Mouse (Mus musculus) frontal cortex, postnatal 14 days (tissue): ENCODE data around the gene Lsm7.

Experiments used
- DNase-seq, 2 experiments: peaks; one replicate each; pipeline ENCODE4 v3.0.0; 2022; ENCODE audit warnings: low spot score in 2 of 2

Gene Lsm7

DNA sequence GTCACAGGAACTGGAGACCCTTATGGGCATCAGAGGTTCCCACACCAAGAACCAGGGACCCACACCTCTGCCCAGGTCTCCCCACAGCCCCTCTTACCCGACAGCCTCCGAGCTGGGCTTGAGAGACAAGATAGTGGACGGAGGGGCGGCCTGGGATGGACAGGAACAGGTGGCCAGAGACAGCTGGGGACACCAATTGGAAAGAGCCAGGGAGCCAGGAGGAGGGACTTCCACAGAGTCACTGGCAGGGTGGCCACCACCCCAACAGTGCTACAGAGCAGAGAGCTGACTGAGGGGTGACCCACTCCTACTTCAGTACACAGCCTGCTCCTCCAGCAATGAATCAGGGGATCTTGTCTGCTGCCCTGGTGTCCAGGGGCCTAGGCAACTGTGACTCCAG lies 41.6 kb downstream of the Lsm7 start, which contains the start of gene Jsrp1:
TSS of gene Jsrp1 (minus strand) at position 133 of the 400 bp plus-strand sequence.
- DNase-seq = no peak

DNA sequence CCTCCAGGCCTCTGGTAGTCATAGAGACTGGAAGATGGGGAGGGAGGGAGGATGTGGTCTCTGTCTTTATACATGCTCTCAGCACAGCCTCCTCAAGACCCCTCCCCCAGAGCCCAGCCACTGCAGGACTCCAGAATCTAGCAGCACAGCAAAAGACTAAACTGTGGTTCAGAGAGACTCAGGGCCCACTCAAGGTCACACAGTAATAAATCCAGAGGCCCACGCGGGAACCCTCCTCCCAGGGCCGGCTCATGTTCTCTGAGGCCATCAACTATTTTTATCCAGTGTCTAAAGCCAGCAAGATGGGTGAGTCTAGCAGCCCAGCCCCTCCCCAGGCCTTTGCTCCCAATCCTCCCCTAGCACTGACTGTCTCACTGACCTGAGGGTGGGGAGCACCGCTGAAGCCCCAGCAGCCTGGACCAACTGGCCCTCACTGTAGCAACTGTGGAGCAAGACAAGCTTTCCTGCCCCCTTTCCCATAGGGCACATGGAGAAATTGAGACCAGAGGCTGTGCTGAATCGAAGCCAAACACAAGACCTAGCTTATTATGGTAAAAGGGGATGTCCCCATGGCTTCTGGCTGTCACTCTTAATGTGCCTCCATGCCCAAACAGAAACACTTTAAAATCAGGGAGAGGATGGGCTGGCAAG lies 42.5 kb downstream of the Lsm7 start:
- DNase-seq = no peak

DNA sequence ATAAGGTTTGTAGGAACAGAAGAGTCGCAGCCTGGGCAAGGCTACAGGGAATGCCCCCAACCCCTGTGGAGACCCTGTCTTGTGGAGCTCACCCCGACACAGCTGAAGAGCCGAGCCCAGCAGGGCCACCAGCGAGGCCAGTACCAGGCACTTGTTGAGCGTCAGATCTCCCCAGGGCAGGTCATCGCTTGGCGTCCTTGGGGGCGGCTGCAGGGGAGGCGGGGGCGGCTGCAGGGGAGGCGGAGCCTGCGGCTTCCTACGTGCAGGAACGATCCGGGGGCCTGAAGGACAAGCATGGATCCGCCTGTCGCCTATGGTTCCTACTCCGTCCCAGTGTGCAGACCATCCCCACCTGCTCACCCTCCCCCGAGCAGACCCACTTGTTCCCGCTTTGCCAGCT lies 44.9 kb downstream of the Lsm7 start:
- no peak for DNase-seq

GRCm38 (mm10) chr10:80808985-80809632 lies 45.9 kb downstream of the Lsm7 start:
- no peak for DNase-seq

DNA sequence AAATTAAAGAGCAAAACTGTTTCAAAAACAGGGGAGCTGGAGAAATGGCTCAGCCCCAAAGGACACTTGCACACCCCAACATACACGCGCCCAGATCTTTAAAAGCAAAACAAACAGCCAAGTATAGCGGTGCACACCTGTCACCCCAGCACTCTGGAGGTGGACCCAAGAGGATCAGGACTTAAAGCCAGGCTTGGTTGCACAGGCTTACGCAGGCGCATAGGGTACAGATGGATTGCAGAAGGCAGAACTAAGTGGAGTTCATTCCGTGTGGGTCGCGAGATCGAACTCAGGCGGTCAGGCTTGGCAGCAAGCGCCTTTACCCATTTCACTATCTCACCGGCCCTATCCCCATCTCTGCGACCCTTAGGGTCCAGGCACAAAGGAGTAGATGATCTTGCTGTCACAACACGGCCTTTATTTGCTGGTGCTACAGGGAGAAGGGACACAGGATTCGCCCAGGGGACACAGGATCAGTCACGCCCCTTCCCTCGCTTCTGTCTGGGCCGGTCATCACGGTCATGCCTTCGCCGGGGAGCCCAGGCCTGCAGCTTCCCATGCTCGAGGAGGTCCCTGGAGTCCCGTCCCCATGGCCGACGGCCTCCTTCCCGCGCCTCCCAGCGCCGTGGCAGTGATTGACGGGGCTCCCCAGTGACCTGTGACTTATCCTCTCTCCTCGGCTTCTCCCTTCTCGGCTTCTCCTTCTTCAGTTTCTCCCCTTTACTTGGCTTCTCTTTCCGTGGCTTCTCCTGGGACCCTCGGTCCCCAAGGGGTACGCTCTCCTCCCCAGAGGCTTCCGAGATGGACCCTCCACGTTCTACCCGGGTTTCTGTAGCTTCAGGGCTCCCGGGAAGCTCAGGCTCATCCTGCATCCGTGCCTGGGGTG lies 46.7 kb downstream of the Lsm7 start:
- no peak for DNase-seq

GRCm38 (mm10) chr10:80807057-80807627 lies 47.9 kb downstream of the Lsm7 start:
- DNase-seq = peak; percentile 81 to 86

- no peak for DNase-seq
These were observed 48.5 kb downstream of the Lsm7 start for GRCm38 (mm10) chr10:80806341-80807056.

GRCm38 (mm10) chr10:80805925-80806324 lies 49.1 kb downstream of the Lsm7 start:
- peak in 1 of 2 experiments; percentile 72 for DNase-seq

DNA sequence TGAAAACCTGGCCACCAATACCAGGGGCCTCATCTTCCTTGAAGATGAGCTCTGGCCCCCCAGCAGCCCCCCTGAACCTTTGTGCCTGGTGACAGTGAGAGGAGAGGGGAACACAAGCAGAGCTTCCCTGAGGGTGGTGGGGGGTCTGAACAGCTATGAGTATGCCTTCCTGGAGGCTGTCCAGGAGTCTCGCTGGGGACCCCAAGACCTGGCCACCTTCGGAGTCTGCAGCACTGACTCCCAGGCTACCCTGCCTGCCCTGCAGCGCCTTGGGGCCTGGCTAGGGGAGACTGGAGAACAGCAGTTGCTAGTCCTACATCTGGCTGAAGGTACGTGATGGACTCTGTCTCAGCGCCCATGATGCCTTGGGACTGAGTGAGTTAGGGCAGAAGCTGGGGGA lies 49.7 kb downstream of the Lsm7 start:
- DNase-seq = no peak

DNA sequence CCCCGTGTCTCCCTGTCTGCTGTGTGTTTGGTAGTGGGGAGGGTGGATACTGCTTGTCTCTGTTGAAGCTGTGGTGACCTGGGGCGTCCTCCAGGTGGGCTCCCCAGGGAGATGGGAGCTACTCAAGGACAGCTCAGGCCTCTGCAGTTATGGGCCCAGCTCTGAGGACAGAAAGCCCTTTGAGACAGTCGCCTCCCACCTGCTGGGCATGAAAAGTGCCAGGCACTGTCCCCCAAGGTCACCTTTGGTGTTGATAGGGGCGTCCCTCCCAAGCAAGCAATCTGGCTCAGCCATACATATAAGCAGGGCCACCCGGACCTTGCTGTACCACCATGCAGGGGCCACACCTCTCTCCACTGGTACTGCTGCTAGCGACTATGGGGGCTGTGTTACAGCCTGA lies 50.1 kb downstream of the Lsm7 start, which contains the start of gene Amh:
TSS of gene Amh (plus strand) at position 328 of the 400 bp plus-strand sequence.
- DNase-seq = no peak

- no peak for DNase-seq
These were observed 50.7 kb downstream of the Lsm7 start for GRCm38 (mm10) chr10:80804340-80804739.

DNA sequence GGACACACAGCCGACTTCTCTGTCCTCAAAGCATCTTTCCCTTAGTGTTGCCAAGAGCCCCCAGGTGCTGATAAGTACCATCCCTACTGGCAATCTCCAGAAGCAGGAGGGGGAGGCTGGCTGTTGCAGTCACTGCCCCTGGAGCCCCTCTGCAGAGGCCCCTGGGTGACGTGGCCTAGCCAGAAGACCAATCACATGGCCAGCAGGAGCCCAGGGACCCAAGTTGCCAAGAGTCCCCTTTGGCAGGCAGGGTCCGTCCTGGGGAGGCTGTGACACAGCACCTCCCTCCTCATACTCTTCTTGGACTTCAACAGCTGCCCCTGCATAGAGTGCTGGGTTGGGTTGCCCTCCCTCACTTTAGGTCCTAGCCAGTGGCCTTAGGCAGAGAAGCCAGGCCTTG lies 52.0 kb downstream of the Lsm7 start:
- DNase-seq = no peak
